Mouse (Mus musculus) retina, embryonic 14.5 days (tissue): ENCODE data around the gene Esrra.
A peak's percentile ranks its signal among the peaks of the same experiment; 100 is the strongest.

Experiments
- DNase-seq: peaks from one replicate; pipeline ENCODE4 v3.0.0-alpha.2; 2015; ENCODE audit warnings: low spot score

Gene Esrra

DNA sequence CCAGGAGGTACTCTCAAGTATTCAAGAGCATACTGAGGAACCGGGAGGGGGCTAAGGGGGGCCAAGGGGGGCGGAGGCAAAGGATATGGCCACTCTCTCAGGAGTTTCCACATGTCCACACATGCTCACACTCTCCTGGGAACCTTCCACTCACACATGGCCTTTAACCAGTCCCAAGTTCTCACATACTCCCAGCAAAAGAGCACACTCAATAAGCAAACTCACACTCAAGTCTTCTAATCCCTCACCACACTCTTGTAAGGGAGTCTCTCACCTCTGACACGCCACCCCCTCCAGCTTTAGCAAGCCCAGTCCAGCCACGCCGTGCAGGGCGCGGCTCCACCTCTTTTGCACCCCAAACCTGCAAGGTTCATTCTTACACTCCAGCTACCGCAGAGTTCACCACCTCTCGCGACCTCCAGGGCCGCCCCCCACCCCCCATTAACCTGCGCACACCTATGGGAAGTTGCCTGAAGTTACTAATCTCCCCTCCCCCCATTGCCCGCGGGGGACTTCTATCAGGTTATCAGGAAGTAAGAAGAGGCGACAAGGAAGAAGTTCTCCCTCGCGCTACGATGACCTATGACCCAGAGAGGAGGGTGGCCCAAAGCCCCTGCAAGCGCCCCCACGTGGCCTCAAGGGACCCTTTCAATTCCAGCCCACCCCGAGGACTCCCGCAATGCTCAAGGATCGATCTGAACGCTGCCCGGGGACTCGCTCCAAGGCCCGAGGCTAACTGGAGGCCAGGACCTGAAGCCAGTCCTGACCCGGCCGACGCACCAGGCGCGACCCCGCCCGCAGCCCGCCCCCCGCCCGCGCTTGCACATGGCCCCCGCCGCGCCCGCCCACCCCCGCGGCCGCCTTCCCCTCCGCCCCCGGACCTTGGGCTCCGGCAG is 624 bp downstream of the Esrra start:
- DNase-seq, result peak; percentile 63

DNA sequence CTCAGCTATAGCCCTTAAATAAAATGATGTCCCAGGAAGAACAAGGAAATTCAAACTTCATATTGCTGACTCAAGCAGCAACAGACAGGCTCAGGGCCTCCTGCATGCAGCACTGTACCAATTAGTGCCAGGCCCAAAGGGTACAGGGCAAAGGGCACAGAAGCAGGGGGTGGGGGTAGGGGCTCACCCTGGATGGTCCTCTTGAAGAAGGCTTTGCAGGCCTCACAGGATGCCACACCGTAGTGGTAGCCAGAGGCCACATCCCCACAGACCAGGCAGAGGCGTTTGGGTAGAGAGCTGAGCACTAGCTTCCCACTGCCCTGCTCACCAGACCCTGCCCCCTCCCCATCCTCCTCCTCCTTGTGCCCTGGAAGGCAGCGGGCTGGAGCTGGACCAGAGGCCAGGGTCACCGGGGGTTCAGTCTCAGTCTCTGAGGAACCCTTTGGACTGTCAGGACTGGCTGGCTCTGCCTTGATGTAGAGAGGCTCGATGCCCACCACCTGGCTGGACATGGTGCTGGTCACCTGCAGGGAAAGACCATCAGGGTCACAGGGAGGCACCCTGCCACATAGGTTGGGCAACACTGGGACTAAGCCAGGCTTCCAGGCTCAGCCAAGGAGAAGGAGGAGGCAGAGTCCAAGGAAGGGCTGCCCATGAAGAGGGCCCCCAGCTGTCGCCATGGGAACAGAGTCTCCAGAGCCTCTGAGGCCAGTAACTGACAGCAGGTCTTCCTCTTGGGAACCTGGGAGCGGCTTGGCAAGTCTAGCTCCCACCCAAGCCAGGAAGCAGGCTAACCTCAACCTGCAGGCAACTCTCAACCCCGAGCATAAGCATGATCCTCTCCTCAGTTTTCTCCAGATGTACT is 1.5 kb downstream of the Esrra start:
- DNase-seq, result peak; percentile 77

DNA sequence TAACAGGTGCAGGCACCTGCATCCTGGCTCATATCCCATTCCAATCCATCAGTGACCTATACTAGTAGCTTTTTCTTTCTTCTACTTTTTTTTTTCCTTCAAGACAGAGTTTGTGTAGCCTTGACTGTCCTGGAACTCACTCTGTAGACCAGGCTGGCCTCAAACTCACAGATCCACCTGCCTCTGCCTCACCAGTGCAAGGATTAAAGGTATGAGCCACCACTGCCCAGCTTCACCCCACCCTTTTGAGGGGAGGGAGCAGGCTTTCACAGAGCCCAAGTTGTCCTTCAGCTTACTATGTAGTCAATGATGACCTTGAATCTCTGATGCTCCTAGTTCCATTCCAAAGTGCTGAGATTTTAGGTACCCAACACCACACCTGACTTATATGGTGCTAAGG is 2.2 kb downstream of the Esrra start:
- DNase-seq, result no peak

DNA sequence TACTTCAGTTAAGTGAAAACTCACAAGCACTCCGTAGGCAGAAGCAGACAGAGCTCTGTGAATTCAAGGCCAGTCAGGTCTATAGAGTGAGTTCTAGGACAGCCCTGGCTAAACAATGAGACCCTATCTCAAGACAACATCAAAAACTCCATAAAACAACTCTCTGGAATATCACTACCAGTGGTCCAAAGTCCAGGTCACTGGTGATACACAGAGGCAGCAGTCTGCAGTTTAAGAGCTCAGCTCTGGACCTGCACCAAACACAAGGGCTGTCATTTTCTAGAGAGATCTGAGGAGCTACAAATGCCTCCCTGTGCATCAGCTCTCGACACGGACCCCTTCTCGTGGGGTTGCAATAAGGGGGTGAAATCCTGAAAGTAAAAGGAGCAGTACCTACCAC is 3.3 kb downstream of the Esrra start:
- no peak for DNase-seq

DNA sequence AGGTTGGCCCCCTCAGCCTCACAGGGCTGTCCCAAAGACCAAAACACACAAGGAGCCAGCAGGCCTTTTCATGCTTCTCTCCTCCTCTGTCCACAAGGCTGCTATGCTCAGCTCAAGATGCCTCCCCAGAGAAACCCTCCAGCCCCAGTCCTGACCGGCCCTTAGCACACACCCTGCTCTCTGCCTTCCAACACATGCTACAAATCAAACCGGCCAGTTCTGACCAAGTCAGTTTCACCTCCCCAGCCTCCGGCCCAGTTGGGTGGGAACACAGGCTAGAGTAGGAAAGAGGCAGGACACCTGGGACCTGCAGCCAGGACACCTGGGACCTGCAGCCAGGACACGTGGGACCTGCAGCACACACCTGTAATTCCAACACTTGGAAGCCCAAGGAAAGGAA is 5.1 kb downstream of the Esrra start:
- no peak for DNase-seq

DNA sequence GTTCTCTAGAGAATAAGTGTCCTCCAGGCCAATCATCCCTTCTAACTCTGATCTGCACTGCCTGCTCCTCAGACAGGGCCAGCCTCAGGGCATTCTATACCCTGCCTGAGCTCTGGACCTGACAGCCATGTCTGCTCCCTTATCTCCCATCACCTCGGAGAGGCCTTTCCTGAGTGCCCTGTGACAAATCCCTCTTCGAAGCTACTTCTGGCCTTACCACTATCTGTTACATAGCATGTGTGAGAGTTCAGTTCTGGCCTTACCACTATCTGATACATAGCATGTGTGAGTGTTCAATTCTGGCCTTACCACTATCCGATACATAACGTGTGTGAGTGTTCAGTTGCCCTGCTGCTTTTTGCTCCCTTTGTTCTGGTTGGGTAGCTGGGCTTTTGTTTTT is 6.3 kb downstream of the Esrra start:
- DNase-seq, result no peak

DNA sequence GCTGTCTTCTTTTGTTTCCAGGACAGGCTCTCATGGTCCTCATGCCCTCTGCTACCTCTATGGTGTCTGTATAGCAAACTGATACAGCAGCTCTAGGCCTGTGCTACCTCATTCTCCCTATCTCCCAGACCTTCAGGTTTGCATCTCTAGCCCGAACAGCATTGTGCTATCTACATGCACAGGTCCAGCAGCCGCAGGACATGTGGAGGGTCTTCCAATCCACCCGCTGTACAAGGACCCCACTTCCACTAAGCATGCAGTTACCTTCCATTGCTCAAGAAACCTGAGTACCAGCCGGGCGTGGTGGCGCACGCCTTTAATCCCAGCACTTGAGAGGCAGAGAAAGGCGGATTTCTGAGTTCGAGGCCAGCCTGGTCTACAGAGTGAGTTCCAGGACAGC is 7.1 kb downstream of the Esrra start:
- no peak for DNase-seq

DNA sequence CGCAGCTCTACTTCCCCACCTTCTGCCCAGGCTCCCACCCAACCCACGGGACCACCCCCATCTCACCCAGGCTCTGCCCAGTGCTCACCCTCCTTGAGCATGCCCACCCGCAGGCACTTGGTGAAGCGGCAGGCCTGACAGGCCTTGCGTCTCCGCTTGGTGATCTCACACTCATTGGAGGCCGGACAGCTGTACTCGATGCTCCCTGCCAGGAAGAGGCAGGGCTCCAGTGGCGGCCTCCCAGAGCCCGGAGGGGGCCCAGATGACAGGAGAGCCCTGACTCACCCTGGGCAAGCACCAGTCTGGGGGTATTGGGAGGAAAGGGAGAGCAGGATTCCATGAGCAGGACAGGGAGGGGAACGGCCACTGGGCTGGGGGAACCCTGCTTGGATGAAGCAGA is 7.6 kb downstream of the Esrra start:
- DNase-seq, result no peak

DNA sequence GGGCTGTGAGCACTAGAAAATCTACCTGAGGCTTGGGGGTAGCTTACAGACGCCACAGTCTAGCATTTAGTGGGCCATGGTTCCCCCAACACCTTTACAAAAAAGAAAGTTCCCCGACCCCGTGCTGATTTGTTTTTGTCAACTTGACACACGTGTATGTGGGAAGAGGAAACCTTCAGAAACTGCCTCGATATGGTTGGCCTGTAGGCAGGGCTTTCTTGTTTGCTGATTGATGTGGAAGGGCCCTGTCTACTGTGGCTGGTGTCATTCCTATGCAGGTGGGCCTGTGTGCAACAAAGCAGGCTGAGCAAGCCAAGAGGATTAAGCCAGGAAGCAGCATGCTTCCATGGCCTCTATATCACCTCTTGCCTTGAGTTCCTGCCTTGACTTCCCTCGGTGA is 8.6 kb downstream of the Esrra start:
- DNase-seq, result no peak

DNA sequence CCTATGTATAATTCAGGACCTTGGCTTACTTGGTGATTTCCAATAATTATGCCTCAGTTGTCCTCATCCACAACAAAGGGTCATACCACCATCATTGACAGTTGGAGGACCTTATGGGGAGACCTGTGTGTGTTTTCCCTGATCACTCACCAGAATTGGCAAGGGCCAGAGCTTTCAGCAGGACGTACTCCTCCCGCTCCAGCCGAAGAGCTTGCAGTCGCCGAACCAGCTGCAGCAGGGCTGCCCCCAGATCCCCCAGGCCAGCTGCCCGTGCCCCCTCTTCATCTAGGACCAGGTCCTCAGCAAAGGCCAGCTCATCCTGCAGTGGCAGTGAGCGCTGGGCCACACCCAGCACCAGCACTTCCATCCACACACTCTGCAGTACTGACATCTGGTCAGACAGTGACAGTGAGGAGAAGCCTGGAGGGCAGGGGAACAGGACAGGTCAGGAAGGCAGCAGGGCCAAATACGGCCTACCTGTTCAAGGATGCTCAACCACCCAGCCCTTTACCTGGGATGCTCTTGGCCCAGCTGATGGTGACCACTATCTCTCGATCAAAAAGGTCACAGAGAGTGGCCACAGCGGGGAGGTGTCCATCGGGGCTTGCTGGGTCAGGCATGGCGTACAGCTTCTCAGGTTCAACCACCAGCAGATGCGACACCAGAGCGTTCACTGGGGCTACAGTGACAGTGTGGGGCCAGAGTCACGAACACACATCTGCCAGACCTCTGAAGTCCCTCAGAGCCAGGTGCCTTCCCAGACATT is 9.2 kb downstream of the Esrra start:
- no peak for DNase-seq

DNA sequence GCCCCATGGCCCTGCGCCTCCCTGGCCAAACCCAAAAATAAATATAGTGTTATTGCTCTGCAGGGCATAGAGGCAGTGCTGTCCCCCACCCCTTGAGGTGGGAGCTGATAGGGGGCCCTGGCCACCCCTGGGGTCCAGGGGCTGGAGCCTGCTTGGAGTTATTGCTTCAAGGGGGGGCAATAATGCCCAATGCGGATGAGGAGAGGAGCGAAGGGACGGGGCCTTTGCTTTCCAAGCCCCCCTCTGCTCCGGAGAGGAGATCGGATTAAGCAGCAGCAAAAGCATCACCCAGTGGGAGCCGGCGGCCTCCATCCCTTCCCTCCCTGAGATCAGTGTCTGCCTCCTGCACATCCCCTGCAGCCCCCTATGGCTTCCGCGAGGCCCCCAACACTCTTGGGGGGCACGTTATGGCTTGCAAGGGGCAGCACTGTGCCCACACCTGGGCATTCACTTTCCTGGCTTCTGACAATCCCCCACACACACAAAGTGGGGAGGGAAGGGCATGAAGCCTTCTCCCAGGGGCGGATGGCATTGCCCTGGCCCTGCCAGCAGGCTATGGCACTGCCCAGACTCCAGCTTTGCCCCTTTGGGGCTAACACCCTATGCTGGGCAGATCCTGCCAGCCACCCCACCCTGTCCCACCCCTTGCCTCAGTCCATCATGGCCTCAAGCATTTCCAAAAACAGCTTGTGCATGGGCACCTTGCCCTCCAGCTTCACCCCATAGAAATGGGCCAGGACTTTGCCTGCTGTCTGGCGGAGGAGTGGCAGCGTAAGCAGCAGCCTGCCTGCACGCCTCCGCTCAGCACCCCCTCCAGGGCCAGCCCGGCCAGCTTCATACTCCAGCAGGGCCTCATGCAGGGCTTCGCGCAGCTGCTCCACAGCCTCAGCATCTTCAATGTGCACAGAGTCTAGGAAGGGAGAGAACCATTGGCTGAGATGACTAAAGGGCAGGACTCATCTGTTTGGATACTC is 10.2 kb downstream of the Esrra start:
- DNase-seq, result no peak

DNA sequence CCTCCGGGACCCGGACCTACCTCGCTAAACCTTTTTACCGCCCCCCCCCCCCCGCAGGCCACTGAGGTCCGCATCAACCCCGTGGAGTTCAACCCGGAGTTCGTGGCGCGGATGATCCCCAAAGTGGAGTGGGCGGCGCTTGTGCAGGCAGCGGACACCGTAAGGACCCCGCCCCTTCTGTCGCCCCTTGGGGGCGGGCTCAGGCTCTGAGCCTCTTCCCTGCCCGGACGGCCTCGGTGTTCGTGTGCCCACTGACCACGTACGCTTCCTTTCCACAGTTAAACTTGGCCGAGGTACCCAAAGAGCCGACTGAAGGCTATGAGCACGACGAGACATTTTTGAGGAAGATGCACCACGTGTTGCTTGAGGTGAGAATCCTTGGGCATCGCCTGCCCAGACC is 11.3 kb downstream of the Esrra start:
- DNase-seq, result peak; percentile 63

DNA sequence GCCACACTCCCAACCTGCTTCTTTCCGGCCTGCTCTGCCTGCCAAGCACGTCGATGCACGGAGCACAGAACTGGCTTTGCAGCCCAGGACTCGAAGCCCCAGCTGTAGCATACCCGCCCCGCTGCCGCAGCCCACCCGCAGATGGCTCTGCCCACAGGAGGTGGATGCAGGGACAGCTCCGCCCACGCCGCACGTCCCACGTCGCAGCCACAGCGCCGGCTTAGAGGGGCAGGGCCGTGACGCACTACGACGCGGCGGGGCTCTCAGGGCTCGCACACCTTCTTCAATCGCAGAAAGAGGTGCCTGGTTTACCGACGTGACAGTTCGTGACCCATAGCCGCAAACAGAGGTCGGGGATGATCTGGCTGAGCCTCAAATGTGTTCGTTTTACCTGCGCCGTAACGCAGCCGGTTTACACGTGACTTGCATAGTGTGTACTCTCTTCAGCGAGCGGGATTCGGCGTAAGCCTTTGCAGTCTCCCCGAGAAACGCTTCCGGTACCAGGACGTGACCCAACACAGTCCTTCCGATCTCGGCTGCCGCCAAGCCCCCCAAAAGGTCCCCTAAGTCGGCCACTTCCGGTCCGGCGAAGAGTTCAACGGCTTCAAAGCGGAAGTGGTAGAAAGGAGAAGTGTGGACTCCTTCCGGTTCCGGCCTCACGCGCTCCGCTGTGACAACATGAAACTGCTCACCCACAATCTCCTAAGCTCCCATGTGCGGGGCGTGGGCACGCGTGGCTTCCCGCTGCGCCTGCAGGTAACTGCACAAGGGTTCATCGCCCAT is 11.9 kb downstream of the Esrra start, which contains the start of the genes Trmt112 and Prdx5:
Trmt112 (plus strand) TSS at position 192 of the 783 bp plus-strand sequence.
Prdx5 (minus strand) TSS at position 600 of the 783 bp plus-strand sequence.
- DNase-seq, result peak; percentile 93

DNA sequence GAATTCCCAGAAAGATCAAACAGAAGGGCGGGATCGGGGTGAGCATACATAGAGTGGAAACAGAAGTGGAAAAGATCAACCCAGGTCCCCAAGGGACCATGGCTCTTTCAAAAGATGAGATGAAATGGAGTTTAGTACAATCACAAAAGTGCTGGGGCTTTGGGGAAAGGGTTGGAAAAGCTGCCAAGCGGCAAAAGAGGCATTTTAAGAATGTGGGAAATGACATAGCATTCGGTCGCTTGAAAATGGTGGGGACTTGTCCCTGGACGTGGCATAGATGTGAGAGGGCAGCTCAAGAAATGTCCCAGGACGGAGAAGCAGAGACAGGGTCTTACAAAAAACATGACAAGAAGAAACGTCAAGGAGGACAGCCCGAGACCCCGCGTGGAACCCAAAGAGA is 12.6 kb downstream of the Esrra start:
- no peak for DNase-seq

DNA sequence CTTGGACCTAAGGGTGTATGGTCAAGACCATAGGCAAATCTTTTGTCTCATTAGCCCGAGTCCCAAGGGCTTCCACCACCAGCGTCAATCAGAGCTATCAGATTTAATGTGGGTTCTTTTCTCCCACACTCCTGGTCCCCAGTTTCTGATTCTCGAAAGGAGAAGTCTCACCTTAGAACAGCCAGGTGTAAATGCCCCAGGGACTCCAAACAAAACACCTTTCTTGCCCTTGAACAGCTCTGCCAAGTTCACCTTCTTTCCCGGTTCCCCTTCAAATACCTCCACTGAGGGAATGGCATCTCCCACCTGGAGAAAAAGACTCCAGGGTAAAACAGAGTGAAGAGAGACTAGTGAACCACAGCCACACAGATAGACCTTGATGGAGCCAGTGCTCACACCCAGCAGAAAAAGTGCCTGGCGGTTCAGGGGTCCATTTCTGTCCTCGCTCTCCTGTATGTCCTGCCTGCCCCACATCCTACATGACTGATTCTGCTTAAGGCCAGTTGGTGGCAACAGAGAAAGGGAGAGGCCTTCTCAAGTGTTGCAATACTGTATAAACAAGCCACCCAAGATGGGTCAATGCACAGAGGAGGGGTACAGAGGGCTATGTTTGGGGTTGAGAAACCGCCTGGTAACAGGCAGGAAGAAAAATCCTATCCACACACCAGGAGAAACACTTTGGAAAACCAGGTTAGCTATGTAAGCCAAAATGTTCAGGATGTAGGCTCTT is 13.6 kb downstream of the Esrra start:
- no peak for DNase-seq

DNA sequence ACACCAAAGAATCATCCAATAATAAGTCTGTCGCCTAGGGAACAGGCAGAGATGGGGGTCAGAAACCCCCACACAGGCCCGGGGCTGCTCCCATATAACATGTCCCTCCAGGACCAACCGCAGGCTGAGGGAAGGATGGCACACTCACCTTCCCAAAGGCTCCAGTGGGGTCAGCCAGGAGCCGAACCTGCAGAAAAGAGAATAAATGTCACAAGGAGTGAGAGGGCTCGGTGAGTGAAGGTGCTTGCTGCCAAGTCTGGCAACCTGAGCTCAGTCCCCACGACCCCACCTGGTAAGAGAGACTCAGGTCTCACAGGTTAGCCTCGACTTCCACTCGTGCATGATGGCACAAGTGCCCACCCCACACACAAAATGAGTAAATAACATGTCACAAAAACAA is 14.5 kb downstream of the Esrra start:
- DNase-seq, result no peak

DNA sequence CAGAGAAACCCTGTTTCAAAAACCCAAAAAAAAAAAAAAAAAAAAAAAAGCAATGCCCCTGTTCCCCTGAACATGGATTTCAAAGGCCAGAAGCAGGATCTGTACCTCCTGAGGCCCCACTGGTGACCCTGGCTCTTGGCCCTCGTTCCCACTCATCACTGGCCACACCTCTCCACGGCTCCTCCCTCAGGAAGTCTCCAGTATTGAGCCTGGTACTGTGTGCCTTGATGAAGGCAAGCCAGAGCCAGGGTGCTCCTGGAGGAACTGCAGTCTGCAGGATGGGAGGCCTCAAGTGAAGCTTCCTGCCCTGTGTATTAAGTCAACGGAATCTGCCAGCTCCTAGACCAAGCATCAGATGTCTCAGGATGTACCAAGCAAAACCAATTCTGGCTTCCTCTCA is 15.4 kb downstream of the Esrra start:
- no peak for DNase-seq

DNA sequence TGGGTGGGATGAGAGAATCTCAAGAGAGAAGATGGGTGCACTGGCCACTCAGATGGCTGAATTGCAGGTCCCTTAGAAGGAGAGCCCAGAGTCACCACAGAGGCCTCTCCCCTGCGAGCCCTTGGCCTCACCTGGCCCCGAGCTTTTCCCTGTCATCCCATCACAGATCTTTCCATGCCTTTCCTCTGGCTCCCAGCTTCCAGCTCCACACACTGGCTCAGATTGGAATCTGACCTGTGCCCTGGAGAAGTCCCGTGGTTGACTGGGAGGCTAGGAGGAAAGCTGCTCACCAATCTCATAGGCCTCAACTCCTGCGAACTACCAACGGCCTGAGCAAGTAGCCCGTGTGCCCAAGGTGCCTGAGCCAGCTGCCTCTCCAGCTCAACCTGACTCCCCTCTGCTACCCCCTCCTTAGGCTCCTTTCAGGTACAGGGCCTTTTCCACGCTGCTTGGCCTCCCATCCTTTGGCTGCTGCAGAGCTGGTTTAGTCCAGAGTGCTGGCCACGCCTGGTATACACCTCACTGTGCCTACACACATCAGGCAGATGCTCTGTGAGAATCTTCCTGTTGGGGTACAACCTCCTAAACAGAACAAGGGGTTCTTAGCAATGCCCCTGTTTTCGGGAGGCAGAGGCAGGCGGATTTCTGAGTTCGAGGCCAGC is 16.0 kb downstream of the Esrra start:
- DNase-seq, result no peak

DNA sequence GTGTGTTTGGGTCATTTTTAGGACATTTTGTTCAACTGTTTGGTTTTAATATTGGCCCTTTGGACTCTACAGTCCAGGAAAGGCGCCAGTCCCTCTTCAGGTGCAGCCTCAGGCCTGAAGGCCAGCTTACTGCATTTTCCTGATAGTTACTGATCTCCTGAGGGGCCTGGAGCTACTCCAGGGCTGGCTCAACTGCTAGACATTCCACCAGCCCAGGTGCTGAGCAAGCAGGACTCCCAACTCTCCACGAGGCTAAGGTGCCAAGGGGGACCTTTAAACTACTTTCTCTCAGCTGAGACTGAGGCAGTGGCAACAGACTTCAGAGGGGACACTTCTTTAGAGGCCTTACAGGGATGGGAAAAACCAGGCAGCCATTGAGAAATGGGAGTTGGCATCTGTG is 16.8 kb downstream of the Esrra start:
- DNase-seq, result no peak
